Mouse (Mus musculus): Measurements from ENCODE around the gene Vstm2a.

Vstm2a gene

GRCm38 (mm10) chr11:16257473-16257921 lies at the start of gene Vstm2a:
Gene Vstm2a (plus strand): TSS chr11:16257724.
- under 1% methylated on average over 44 of the region's 44 CpGs for WGBS

- WGBS, result 10% methylated on average over 7 of the region's 7 CpGs
Observed at GRCm38 (mm10) chr11:16257011-16257410, 513 bp upstream of the Vstm2a start.

- 17% methylated on average over 1 of the region's 1 CpGs for WGBS
Observed at GRCm38 (mm10) chr11:16258300-16258699, 776 bp downstream of the Vstm2a start.

DNA sequence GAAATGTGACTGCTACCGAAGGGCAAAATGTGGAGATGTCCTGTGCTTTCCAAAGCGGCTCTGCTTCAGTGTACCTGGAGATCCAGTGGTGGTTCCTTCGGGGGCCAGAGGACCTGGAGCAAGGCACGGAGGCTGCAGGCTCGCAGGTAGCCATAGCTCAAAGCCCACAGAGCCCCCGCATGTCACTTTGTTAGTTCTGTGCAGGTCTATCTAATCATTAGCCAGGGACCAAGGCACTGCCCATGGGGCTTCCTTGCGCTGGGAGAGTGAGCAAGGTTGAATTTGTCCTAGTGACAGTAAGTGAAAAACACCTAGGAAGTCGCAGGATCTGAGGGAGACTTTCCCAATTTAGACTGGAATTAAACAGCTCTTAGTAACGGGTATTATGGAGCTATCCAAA lies 2.4 kb downstream of the Vstm2a start:
- 28% methylated on average over 9 of the region's 9 CpGs for WGBS

DNA sequence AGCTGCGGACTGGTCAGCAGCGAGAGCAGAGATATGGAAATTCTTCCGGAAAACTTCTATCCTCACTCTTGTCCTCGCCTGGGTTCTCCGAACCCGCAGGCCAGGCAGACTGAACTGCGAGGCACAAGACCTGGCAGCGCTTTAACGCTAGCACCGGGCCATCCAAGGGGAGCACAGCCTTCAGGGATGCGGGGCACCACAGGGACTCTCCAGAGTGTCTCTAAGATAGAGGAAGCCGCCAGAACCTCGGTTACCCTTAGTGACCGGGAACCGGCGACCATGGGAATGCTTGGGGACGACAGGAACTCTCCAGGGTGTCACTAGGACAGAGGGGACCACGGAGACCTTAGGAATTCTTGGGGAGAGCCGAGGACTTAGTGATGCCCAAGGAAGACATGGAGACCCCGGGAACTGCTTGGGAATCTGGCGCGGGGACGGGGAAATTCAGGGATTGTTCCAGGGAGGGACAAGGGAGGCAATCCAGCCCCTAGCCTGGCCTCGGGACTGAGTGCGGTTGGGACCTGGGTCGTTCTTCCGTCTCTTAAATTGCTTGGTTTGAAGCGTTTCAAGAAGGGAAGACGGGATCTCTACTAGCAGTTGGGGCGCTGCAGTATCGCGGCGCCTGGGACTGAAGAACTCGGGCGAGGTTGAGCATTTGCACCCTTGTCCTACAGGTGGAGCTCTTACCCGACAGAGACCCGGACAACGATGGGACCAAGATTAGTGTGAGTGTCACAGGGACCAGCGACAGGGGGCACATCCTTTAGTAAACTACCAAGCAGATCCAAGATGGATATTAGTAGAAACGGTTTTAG lies 3.4 kb downstream of the Vstm2a start:
- 1% methylated on average over 40 of the region's 40 CpGs for WGBS

DNA sequence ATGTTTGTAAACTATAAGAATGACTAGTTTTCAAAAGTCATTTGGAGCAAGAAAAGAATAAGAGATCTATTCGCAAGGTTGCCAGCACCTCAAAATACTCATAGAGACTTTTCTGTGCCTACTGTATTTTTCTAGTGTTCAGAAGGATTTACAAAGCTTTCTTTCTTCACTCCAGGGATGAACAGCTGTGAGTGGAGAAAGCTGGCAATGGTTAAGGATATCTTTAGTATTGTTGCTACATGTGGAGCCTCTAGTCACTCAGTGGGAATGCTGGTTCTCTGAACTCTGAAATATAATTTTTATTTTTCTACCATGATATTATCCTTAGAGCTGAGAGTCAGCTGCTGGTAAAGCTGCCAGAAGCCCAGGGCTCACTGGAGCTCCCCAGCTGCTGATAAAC lies 10.9 kb downstream of the Vstm2a start:
- WGBS, result 50% methylated on average over 1 of the region's 1 CpGs

GRCm38 (mm10) chr11:16290381-16290780 lies 32.9 kb downstream of the Vstm2a start:
- 83% methylated on average over 1 of the region's 1 CpGs for WGBS

GRCm38 (mm10) chr11:16292960-16293359 lies 35.4 kb downstream of the Vstm2a start:
- WGBS, result 89% methylated on average over 4 of the region's 4 CpGs

DNA sequence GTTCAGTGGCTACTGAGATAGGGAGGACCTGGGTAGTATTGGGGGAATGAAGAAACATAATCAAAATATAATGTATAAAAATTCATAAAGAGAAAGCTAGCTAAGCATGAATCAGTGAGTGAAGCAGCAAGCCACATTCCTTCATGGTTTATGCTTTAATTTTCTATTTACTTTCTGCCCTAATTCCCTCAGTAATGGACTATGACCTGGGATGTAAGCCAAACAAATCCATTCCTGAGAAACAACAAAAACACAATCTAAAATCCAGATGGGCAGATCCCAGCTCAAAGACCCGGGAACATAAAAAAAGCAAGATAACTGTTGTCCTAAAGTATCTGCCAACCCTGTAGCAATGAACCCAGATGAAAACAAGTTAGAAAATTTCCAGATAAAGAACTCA lies 39.0 kb downstream of the Vstm2a start:
- 64% methylated on average over 1 of the region's 1 CpGs for WGBS

GRCm38 (mm10) chr11:16299492-16299891 lies 42.0 kb downstream of the Vstm2a start:
- 35% methylated on average over 1 of the region's 1 CpGs for WGBS

DNA sequence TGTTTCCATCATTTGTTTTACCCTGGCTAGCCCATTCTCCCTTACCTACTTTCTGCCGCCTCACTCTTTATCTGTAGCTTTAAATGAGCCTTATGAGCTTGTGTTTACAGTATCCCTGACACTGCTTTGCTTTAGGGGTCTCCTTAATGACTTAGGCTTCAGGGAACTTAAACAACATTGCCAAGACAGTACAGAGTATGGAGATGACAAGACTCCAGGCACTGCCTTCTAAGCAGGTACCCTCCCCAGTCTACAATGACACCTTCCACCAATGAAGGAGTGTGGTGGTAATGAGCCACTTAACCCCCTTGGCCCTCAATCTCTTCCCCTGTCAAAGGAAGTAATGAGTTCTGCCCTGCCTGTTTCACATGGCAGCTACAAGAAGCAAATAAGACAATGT lies 42.4 kb downstream of the Vstm2a start:
- 83% methylated on average over 1 of the region's 1 CpGs for whole genome bisulfite sequencing

DNA sequence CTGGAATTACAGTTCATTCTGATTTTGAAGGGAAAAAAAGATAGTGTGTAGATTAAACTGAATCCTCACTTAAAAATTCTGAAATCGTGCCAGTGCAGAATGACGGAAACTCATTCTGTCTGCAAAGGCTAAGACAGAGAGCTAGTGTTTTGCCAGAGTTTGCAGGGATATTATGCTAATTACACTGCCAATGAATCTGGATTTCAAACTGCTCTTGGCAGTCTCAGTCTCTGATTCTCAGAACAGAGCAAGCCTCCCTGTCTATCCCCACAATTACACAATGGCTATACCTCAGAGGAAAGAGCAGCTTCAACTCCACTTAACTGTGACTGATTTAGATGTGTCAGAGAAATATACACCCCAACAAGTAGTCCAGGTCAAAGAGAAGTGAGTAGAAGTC lies 43.2 kb downstream of the Vstm2a start:
- WGBS, result 26% methylated on average over 2 of the region's 2 CpGs

DNA sequence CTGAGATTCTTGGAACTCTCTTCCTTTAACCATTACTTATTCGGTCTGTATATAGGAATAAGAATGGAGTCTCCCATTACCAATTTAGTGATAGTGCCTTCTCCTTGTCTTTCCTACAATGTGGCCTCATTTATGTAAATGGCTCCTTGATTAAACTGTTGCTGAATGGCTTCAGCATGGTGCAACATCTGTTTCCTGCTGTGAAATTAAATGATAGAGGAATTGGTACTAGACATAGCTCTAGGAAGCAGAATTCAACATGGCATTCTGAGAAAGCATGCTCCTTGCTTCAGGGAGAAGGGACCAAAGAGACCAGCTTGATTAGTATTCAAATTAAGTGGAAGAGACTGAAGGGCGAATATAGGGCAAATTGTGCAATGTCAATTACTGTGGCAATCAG lies 57.6 kb downstream of the Vstm2a start:
- 81% methylated on average over 2 of the region's 2 CpGs for WGBS

DNA sequence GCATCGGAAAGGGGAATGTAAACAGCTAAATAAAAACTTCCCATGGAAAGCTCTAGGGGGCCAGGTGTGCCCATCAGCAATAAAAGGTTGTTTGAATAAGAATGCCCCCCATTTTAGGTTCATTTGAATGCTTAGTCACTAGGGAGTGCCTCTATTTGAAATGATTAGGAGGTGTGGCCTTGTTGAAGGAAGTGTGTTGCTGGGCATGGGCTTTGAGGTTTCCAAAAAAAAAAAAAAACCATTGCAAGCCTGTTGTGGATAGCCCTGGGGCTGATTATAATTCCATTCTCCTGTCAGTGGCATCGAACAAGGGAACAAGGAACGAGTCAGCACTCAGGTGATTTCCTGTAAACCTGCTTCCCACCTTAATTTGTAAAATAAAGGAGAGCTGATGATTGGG lies 87.7 kb downstream of the Vstm2a start:
- WGBS, result 50% methylated on average over 3 of the region's 3 CpGs

DNA sequence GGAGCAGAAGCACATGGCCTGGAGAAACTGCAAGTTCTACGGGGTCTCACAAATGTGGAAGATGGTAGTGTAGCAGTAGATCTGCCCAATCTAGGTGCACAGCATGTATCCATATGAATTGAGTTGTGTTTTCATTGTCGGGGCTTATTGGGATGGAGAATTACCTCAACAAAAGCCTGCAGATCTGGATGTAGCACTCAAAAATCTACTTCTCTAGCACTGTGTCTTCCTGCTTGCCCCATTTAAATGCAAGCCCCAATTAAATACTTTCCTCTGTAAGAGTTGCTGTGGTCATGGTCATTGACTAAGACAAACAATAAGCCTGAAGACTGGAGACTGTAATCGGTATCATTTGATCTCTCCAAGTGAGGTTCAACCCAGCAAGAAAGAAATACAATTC lies 88.2 kb downstream of the Vstm2a start:
- WGBS, result 74% methylated on average over 3 of the region's 3 CpGs

DNA sequence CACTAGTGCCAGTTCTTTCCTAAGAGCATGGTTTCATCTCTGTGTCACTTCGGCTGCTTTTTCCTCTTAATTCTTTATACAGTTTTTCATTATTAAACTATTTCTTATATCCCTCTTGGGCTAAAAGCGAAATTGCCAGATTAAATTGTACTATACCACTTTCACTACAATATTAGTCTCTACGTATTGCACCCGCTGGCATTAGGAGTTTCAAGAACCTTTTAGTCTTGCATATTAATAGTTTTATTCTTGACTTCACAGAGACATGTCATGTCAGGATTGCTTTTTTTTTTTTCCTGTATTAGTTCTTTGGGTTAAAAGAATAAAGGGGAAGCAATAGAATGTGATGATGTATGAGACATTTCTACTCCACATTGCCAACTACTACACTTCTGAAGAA lies 94.4 kb downstream of the Vstm2a start:
- 90% methylated on average over 4 of the region's 4 CpGs for WGBS

GRCm38 (mm10) chr11:16366852-16367587 lies 109.5 kb downstream of the Vstm2a start:
- 73% methylated on average over 8 of the region's 8 CpGs for WGBS

GRCm38 (mm10) chr11:16403627-16404026 lies 146.1 kb downstream of the Vstm2a start:
- 65% methylated on average over 2 of the region's 2 CpGs for WGBS

DNA sequence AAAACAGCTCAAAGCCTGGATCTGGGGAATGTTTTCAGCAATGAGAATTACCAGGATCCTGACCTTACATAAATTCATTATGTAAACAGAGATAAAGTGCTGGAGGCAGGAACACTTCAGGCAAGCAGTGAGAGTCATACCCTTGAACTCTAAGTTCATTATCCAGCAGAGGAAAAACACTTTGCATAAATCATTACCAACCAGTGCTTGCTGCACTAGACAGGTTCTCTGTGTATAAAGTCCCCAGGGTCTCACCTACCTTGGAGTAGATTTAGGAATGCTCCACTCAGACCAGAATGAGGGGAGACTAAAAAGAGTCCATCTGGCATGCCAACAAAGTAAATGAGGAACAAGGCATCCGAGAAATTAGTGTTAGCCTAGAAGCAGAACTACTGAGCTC lies 154.2 kb downstream of the Vstm2a start:
- WGBS, result 60% methylated on average over 1 of the region's 1 CpGs

- 24% methylated on average over 4 of the region's 4 CpGs for WGBS
Observed at GRCm38 (mm10) chr11:16412609-16413008, 155.1 kb downstream of the Vstm2a start.

DNA sequence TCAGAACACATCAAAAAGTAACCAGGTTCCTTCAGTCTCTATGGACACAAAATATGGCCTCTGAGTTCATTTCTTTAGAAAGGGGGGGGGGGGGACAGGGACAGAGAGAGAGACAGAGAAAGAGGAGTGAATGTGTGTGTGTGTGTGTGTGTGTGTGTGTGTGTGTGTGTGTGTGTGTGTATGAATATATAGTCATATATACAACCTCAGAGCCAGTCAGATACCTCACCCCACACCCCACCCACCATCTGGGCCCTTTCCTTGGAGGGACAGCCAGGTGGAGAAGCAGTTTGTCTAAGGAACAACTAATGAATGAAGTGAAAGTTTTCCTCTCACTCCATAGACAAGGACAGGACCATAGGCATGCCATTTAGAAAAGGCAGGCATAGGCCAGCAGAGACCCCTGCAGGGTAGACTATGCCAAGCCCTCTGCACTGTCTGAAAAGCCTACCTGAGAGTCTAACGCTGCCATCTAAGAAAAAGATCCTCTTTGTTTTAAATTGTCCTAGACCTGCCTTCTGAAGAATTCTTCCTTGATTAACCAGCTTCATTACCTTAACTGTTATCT lies 155.6 kb downstream of the Vstm2a start:
- 64% methylated on average over 1 of the region's 1 CpGs for WGBS

- WGBS, result 94% methylated on average over 7 of the region's 7 CpGs
Observed at GRCm38 (mm10) chr11:16439548-16440251, 182.2 kb downstream of the Vstm2a start.

Measured in cerebral cortex, adult 2 months (tissue).